8 mouse cellular contexts compared by ENCODE assay signal in genomic region chr9:121997010-121997409, GRCm38 (mm10). TPM values are rescaled to one million over a fixed set of nuclear protein-coding genes. Genes with fewer than 3 reads are reported as not detected.
A peak's percentile ranks its signal among the peaks of the same experiment; 100 is the strongest.
DNase-seq lines count a peak whose midpoint lies in the region; ATAC-seq lines count a peak whose summit lies in the region.

Pomgnt2 (minus strand) TSS chr9:121997110.

- H3K9me3 ChIP-seq in neural tube, embryonic 12.5 days, result 0 out of 2 replicates have a peak, but pooled peaks cover 5% of the 10 kb centered on the region

- H3K9ac ChIP-seq in neural tube, embryonic 12.5 days, result no peak within 1 kb of the TSS

- ATAC-seq in neural tube, embryonic 12.5 days (ENCODE audit: low FRiP score, low read depth), result no peak

- peak within 1 kb of the TSS; percentile 87 for H3K4me2 ChIP-seq in neural tube, embryonic 12.5 days (replicated peaks)

- no peaks in the 10 kb centered on the region for H3K36me3 ChIP-seq in neural tube, embryonic 12.5 days

- no peak for DNase-seq in frontal cortex, adult 2 months (ENCODE audit: extremely low spot score in 1 of 2, low spot score in 1 of 2)
- DNase-seq in frontal cortex, postnatal 25 days (ENCODE audit: low spot score in 2 of 2), result no peak
- DNase-seq in urinary bladder, adult 2 months (ENCODE audit: low spot score), result no peak
- DNase-seq in urinary bladder, adult 18-20 months (ENCODE audit: low spot score in 2 of 2), result no peak
- no peak for DNase-seq in layer of hippocampus, postnatal 25 days (ENCODE audit: extremely low spot score in 1 of 2, low spot score in 1 of 2)
- DNase-seq in urinary bladder, postnatal 4 days (ENCODE audit: low spot score in 2 of 2), result no peak
- DNase-seq in right cerebral cortex, adult 2 months (ENCODE audit: low spot score in 2 of 2), result no peak

- no peak within 1 kb of the TSS for H3K27ac ChIP-seq in neural tube, embryonic 12.5 days

- peaks cover 13% of the 10 kb centered on the region for H3K4me1 ChIP-seq in neural tube, embryonic 12.5 days

- no peaks in the 10 kb centered on the region; the same call in 1 of the 2 replicates for H3K27me3 ChIP-seq in neural tube, embryonic 12.5 days (replicated peaks)

- peak within 1 kb of the TSS; percentile 75 for H3K4me3 ChIP-seq in neural tube, embryonic 12.5 days

RNA-seq across cellular contexts. Expression of gene Pomgnt2, which starts in this region (rescaled TPM):
- polyA plus RNA-seq in frontal cortex, adult 2 months (2012; rRNA removed), result 27.7 and 32.3 TPM in 2 replicates
- polyA plus RNA-seq in urinary bladder, adult 2 months (2012; rRNA removed), result 15.7 and 16.7 TPM in 2 replicates
- 10 to 100 TPM; 38.1 to 40.7 TPM for total RNA-seq in layer of hippocampus, postnatal 25 days (2021)
- polyA plus RNA-seq in neural tube, embryonic 12.5 days (2016; fragmentation: Nextera tagmentation; extraction: Ambion mirVana), result 16.2 and 17.0 TPM in 2 replicates
